Mouse (Mus musculus) gastrocnemius, postnatal 10 days (tissue): Measurements from ENCODE around the gene Tmem119. TPM values are rescaled to one million over a fixed set of nuclear protein-coding genes. Genes with fewer than 3 reads are reported as not detected.

Experiments
- DNase-seq: peaks from one replicate; pipeline ENCODE4 v3.0.0; 2021; ENCODE audit warnings: mixed read lengths
- total RNA-seq, 2 experiments: library from RNA; stranded (reverse); gene quantifications; 2 replicates each; pipeline ENCODE4 v1.2.3; 2021

Tmem119 gene
- total RNA-seq, 2 experiments from 2014 or later = 13.0 to 23.1 TPM

GRCm38 (mm10) chr5:113765641-113766526, 34.4 kb downstream of the Tmem119 start:
- DNase-seq = no peak

DNA sequence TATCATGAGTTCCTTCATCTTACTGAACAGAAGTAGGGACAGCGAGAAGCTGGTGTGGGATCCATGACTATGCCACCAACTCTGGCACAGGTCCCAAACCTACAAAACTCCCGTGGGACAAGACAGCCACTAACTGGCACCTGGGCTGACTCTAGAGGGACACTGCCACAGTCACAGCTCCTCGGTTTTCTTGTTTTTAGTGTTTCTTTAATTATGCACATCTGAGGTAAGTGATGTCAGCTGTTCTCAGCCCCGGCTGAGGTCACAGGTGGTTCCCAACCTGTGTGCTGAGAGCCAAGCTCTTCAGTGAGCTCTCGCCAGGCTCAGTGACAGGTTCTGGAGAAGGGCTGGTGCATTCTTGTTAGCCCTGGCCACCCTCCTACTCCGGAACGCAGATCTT, 35.9 kb downstream of the Tmem119 start:
- DNase-seq = no peak

GRCm38 (mm10) chr5:113761585-113761984, 38.7 kb downstream of the Tmem119 start:
- no peak for DNase-seq

DNA sequence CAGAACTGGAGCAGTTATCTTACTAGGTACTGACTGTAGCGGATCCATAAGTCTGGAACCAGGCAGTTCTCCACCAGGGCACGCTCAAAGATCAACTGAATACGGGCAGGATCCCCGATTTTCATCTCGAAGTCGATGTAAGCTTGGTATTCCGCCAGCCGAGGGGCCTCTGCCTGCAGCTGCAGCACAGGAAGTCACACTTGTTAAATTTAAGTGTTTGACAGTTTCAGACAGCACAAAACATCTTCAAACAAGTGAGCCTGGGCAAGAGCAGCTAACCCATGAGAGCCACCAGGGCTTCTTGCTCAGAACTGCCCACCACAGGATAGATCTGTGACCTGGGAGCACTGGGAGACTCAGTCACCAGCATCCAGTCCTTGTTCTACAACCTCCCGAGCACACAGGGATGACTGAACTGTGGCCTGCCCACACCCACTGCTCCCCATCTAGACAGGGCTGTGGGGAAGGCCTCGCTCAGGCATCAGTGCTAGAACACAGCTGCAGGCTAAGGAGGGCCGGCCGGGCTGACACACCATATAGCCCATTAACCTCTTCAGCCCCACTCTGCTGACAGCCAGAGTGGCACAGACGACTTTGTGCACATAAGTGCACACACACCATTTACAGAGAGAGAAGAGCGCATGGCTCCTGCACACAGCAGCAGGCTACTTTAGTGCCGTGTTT, 44.8 kb downstream of the Tmem119 start:
- DNase-seq = no peak

GRCm38 (mm10) chr5:113751521-113752157, 48.7 kb downstream of the Tmem119 start:
- no peak for DNase-seq

- DNase-seq = no peak
Observed at GRCm38 (mm10) chr5:113748556-113749331, 51.6 kb downstream of the Tmem119 start.

GRCm38 (mm10) chr5:113747629-113748028, 52.7 kb downstream of the Tmem119 start:
- no peak for DNase-seq

Other genes starting within 250 kb of the Tmem119 start
- 10 to 100 TPM; 13.7 to 15.2 TPM for gene Cmklr1, start 150.1 kb downstream of the Tmem119 start, total RNA-seq
- gene 1700069L16Rik, start 75.7 kb downstream of the Tmem119 start, total RNA-seq = not detected
- gene Ficd, start 64.7 kb downstream of the Tmem119 start, total RNA-seq = 1 to 10 TPM; 4.8 to 4.9 TPM
- 10 to 100 TPM in 1 of 2 experiments, 1 to 10 TPM in 1; 9.5 to 10.2 TPM for gene Sart3, start 28.0 kb downstream of the Tmem119 start, total RNA-seq
- 10 to 100 TPM; 76.8 to 89.1 TPM for gene Iscu, start 27.8 kb downstream of the Tmem119 start, total RNA-seq
- gene Selplg, start 32.1 kb upstream of the Tmem119 start, total RNA-seq = 1 to 10 TPM; 1.8 to 3.3 TPM
- gene Coro1c, start 108.2 kb upstream of the Tmem119 start, total RNA-seq = 10 to 100 TPM; 39.1 to 48.9 TPM
- 10 to 100 TPM; 11.1 to 11.2 TPM for gene Ssh1, start 193.4 kb upstream of the Tmem119 start, total RNA-seq
- not detected for gene Dao, start 203.2 kb upstream of the Tmem119 start, total RNA-seq